Mouse (Mus musculus): ENCODE measurements around the gene Srcin1.
A peak's percentile ranks its signal among the peaks of the same experiment; 100 is the strongest.

Gene Srcin1

DNA sequence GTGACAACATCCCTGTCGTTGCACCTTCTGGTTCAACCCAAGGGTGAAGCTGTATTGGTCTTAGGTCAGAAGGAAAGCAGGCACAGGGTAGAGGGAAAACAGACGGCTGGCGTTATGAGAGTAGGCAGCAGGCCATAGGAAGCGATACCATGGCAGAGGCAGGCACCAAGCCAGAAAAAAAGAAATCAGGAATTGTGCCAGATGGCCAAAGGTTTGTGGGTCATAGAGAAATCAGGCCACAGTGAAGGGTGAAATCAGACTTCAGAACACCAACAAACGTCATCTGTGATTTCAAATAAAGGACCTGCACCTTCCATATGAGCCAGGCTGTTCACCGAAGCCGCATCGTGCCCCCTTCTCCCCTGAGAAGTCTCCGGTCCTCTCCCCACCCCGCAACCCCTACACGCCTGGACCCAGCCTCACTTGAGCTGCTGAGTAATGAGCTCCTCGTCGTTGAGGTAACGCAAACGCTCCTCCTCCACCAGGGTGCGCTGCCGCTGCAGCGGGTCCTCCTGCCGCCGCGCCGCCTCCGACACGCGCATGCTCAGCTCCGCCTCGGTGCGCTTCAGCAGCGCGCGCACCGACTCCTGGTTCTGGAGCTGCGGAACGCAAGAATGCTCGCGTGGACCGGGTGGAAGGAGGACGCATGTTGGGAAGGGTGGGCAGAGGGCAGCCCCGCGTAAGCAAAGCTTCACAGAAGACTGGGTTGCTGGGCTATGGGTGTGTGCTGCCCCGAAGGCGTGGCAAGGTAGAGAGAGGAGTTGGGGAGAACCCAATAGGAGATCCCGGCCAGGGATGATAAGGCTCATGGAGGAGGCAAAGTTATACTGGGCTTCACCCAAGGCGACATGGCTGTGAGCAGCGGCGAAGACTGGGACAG, 44.4 kb downstream of the Srcin1 start:
- DNase-seq: peak; percentile 97

DNA sequence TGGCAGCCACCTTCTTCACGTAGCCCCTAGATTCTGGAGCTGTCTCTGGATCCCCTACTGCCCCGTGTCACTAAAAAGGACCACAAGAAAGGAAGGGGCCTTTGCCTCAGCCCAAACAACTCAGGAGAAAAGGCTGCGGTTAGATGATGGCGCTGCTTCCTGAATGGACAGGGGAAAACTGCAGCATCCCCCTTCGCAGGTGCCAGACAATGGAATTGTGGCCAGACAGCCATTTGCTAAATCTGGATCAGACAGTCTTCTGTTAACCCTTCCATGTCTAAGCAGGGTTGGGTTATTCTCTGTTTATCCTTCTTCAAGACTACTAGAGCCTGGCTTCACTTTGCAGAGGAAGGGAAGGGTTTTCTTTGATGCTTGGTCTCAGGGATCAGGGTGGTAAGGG, 45.0 kb downstream of the Srcin1 start:
- no peak for DNase-seq

DNA sequence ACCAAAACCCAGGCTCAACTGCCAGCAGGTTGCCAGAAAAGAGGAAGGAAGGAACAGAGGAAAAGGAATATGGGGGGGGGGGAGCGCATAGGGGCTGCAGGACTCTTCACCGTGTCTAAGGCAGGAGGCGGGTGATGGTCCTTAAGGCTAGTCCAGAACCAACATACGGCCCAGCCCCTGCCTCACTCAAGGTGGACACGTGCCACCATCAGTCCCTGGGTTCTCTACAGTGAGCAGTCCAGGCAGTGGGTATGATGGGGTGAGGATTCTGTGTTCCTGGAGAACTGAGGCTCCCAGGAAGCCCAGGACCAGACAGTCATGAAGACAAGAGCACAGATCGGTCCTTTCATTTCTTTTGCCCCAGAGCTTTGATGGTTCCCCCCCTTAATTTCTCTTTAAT, 45.9 kb downstream of the Srcin1 start:
- DNase-seq: no peak

DNA sequence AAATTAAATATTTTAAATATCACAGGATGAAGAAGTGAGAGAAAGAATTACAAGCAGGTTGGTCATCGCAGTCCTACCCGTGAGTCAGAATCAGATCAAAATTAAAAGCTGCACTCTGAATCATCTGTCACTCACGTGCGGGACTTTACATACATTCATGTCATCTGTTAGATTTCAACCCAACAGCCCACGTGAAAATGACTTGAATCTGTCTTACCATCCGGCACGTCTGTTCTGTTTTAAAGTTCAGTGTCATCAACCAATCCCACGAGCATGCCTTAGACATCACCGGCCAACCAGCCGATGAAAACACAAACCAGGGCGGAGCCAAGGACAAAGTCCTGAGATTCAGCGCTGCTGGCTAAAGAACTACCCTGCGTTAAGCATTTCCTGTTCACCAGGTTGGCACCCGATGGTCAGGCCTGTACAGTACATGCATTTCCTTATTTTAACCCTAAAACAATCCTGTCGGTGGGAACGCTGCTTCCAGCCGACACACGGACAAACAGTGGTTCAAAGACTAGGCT, 47.6 kb downstream of the Srcin1 start:
- no peak for DNase-seq

DNA sequence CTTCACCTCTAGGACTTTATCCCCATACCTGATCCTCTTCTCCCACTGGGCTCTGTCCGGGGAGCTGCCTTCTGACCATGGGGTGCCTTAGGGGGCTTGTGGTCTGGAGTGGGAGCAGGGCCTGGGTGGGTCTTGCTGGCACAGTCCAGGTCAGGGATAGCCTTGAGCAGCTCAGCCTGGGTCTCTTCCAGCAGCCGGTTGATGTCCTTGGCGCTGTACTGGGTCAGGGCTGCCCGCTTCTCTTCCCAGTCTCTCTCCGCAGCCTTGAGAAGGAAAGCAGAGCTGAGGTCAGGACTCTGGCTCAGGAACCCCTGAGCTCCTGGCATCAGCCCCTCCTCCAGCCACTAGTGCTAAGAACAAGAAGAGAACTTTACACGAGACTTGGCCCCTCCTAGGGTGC, 50.7 kb downstream of the Srcin1 start:
- DNase-seq: no peak

DNA sequence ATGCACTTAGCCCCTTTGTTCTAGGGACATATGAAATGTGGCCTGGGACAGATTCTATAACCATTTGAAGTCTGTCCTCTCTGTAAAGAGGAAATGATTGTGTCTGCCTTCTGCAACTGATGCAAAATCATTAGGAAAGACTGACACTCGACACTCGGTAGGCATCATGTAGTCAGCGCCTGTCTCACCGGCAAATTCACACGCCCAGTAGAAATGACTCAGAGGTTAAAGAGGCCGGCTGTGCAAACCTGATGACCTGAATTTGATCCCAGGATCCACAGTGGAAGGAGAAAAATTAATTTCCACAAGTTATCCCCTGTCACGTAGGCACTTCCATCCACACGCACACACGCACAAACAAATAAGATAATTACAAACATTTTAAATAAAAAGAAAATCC, 51.7 kb downstream of the Srcin1 start:
- DNase-seq: no peak

DNA sequence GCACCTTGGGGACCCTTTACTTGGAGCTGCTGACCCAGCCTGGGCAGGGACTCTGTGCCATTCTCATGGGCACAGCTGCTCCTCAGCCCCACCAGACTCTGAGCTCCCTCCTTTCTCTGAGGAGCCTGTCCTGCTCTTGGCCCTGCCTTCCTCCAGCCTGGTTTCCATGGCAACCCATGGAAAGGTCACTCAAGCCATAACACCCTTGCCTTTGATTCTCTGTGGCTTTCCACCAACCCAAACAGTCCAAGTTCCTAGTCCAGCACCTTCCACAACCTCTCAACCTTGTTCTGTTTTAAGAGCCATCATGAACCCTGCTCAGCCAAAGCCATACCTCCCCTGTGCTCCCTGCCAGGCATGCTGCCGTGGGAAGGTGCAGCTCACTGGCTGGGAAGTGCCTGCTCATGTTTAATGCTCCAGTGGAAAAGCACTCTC, 52.1 kb downstream of the Srcin1 start:
- no peak for DNase-seq

DNA sequence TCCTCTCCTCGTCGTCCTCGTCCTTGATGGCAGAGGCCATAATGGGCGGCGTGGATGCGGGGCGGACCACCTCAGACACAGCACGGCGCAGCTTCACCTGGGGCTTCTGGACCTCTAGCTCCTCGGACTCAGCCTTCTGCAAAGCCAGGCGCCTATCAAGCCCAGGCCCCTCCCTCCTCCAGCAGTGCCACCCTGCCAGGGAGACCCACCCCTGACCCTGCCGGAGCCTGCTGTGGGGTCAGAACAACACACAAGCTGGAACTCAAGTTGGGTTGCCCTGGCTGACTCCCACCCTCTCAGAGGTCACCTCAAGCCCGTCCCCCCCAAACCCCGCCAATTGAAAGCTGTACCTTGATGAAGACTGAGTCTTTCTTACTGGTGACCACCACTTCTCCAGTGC, 52.9 kb downstream of the Srcin1 start:
- DNase-seq: no peak

DNA sequence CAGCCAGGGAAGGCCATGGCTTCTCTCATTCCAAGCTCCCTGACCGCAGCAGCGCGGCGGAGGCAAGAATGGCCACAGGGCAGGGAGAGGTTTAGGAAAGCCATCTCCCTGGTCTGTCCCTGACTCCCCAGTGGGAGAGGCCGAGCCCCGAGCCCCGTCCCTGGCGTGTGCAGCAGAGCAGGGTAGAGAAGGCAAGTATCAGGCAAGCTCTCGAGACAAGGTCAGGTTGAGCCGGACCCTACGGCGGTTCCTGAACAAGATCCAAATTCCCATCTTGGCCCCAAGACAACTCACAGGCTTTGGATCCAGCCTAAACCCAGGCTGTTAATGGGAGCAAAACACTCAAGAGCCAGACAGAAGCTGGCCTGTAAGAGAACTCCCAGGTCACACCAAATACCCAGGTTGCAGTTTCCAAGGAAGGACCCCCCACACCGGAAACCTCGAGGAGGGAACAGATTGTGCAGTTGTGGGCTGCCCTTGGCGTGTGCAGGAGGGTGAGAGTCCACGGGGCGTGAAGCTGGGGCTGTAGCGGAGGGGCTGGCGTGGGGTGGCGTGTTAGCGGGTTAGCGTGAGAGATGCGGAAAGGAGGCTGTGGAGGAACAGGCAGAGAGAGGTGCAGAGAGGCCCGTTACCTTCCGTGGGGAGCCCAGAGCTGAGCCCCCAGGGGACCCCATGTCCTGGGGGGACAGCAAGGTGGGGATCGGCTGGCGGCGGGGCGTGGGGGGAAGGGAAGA, 54.1 kb downstream of the Srcin1 start:
- no peak for DNase-seq

DNA sequence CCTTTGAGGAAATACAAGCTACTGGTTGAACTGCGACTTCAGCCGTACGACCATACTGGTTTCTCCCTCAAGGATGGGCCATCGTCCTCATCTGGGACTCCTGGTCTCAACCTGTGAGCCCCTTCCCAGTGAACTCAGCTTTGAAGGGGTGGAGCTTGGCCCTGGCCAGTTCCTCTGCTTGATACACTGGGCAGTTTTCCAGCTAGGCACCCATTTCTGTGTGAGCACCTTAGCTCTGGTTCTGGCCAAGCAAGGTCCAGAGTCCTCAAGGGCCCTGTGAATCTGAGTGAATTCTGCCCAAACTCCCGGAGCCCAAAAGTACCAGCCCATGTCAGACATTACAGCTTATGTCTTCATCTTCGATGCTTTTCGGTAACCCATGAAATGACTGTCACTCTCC, 55.4 kb downstream of the Srcin1 start:
- no peak for DNase-seq

DNA sequence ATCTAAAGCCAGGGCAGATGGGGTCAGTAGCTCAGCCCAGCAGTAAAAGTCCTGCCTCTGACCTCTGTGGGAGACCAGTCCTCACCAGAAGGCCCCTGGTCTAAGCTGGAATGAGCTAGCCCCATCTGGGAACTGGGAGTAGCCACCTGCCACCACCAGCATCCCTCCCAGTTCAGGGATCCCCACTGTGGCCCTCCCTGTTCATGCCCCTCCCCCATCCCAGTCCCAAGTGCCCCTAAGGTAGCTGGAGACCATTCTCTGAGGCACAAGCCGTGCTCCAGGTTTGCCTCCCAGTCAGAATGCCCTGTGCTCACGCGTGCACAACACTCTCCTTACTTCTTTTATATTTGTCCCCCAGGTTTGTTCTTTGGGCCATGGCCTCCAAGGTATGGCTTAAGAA, 62.9 kb downstream of the Srcin1 start:
- no peak for DNase-seq

DNA sequence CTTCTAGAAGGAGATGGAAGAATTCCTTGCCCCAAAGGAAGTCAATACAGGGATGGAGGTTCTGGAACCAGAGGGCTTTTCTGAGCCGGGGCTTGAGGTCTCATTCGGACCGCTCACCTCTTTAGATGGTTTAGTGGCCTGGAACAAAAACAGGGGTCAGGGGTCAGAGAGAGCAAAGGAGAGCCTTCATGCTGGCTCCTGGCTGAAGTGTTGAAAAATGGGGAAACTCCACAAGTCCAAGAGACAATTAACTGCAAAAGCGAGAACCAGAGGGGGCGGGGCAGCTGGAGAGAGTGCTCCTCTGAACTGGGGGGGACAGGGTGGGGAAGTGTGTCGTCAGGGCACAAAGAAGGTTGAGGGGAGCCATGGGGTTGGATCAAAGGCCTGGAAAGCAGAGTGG, 63.5 kb downstream of the Srcin1 start:
- DNase-seq: no peak

DNA sequence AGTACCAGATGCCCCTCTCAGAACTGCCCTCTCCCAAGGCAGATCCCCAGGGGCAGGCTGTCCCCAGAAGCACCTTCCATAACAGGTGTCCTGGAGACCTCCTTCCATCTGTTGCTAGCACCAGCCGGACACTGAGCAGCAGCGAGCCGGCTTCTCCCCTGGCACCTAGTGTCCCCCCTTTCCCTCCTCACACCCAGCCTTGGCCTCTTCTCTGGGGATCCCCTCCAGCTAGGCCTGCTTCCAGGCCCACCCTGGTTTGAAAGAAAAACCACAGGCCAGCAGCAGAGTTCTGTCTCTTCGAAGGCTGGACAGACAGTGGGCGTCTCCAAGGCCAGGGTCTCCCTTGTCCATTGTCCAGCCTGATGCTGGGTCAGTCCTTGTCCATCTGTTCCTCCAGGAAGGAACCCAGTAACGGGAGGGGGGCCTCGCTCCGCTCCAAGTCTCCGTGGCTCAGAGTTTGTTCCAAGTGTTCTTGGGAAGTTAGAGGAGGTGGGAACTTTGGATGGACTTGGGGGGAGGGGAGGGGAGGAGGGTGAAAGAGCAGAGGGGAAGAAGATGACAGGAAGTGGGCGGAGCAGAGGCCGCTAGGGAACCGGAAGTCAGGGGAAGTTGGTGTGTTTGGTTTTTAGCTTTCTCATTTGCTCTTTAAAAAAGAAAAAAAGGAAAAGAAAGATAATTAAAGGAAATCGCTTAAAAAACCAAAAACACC, 64.2 kb downstream of the Srcin1 start:
- no peak for DNase-seq

DNA sequence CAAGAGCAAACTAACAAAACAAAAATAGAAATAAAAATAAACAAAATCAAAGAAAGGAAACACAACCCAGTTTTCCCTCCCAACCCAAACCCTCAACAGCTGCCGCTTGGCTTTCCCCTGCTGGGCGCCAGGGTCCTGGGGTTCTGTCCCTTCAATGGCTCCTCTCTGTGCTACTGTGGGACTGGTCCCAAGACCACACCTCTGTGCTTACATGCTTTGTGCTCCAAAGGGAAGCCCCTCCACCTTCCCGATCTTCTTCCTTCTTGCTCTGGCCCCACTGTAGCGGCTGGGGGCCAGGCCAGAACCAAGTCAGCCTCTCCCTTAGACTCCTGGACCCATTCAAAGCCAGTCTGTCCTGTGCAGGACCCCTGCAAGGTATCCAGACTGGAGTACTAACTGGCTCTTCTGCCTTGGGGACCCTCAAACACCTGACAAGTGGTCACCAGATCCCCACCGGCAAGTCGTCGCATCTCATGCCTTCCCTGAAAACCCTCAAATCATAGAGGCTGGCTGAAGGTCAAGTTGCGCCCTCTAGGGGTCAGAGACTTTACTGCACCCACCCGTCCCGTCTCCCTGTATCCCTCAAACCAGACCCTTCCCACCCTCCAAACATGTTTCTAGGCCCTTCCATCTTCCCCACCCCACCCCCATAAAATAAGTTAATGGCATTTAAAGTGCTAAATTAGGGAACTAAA, 64.9 kb downstream of the Srcin1 start:
- DNase-seq: peak; percentile 71

DNA sequence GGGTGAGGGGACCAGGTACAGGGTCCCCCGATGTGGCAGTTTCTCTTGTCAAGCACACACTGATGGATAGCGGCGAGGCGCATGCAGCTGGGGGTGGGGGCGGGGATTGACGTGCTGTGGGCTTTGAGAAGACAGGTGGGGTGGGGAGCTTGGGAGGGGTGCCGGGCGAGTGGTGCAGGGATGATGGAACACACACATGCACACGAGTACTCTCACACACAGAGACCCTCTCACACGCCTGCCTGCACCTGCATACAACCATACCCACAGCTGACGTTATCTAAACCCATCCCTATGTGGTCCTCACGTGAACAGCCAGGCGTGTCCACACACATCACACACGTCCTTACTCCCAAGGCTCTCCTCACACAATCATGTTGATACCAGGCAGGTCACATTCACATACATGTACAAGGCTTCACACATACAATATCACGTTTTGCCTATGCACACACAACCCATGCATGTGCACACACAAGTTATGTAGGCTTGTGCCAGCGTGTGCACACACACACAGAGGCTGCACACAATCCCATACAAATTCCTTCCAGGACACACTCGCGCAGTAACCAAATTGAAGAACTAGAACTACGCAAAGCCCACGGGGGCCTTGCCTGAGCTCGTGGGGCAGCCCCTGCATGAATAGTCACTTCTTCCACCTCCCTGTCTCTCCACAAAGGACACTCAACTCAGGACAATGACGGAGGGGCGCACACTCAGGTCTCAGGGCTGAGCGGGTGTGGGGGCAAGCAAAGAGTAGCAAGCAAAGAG, 66.1 kb downstream of the Srcin1 start:
- DNase-seq: no peak

DNA sequence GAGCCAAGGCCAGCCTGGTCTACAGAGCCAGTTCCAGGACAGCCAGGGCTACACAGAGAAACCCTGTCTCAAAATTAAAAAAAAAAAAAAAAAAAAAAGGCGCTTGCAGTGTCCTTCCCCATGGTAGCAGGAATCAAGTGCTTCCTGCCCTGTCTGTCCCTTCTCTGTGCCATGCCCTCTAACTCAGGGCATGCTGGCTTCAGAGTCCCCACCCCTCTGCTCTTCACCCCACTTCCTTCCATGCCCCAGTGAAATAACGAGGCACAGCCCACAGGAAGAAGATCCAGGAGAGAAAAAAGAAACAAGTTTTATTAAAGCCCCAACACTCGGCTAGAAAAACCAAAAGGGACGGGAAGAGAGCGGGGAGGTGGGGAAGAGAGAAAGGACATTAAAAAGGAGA, 66.9 kb downstream of the Srcin1 start:
- no peak for DNase-seq

DNA sequence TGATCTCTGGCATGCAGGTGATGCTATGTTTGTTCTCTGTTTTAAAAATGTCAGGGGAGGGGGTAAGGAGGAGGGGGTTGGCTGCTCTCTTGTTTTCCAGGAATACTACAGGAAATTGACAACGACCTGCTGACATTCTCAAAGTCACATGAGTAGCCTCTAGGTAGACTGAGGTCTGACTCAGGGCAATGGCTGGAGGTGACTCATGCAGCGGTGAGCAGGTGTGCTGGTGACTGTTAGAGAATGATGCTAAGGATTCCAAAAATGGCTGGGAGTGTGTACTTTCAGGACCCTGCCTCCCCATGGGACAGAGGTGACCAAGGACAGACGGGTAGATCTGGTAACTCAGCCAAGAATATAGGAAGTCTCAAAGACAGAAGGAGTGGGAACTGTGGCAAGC, 67.8 kb downstream of the Srcin1 start:
- DNase-seq: no peak

DNA sequence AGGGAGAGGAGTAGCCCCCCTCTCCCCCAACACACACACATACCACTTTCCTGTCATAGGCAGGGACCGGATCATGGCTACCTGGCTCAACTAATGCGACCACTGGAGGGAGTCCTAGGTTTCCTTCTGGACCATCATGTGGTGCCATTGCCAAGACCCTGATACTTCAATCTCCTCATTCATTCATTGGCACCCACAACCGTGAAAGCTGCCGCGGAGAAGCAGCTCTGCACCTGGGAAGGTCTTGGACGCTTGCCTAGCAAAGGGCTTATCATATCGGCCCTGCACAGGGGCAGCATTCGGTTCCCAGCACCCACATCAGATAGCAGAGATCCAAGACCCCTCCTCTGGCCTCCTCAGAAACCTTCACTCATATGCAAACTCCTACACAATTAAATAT, 69.7 kb downstream of the Srcin1 start:
- DNase-seq: no peak

DNA sequence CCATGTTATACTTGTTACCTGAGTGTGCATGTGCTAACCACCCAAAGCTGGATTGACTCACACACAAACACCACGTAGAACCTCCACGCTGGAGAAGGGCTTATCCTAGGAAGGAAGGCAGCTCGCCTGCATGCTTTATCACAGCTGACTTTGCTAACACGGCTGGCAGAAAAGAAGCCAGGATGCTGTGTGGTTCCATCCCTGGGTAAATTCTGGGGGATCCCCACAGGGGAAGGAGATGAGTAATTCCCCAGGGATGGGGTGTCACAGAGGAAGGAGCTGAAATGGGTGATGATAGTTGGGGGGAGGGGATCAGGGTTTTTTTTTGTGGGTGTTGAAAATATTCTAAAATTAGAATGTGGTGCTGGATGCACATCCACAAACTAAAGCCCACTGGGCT, 70.2 kb downstream of the Srcin1 start:
- DNase-seq: no peak

DNA sequence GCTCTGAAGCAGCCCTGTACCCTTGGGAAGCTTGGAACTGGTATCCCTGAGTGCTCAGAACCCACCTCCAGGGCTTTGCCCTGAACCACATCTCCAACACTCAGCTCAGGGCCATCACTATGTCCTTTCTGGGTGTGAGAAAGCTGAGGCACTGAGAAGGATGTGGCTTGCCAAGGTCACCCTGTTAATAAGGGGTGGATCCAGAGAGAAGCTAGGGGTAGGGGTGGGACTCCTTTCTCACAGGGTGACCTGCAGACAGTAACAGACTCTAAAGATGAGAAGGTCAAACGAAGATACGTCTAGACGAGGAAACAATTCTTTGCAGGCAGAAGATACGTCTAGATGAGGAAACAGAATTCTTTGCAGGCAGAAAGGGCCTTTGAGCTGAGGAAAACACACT, 73.1 kb downstream of the Srcin1 start:
- DNase-seq: no peak

DNA sequence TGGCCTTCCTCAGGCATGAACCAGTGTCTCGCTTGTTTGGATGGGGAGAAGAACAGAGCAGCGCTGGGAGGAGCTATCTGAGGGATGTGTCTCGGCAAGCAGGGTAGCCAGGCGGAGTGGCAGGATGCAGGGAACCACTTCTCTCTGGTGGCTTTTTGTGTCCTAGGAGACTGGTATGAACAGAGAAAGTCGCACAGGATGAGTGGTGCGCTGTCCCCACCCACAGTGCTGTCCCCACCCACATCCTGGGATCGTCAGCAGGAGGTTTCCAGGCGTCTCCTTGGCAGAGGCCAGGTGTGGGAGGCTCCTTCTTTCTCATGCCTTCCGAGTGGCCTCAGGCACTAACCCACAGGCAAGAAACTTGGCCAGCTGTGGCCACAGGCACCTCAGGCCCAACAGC, 73.6 kb downstream of the Srcin1 start:
- no peak for DNase-seq

Measured in right cerebral cortex, postnatal 4 days (tissue).